Mouse (Mus musculus): ENCODE data around the gene Raf1.
A peak's percentile ranks its signal among the peaks of the same experiment; 100 is the strongest.

Gene Raf1

GRCm38 (mm10) chr6:115619818-115620217 lies 56.6 kb downstream of the Raf1 start:
- no peak for DNase-seq (ENCODE audit: extremely low read depth, low read depth)

GRCm38 (mm10) chr6:115615983-115616382 lies 60.5 kb downstream of the Raf1 start:
- DNase-seq (ENCODE audit: extremely low read depth, low read depth), result no peak

- DNase-seq (ENCODE audit: extremely low read depth, low read depth), result no peak
Measured at GRCm38 (mm10) chr6:115613793-115614192, 62.6 kb downstream of the Raf1 start.

- DNase-seq (ENCODE audit: extremely low read depth, low read depth), result no peak
Measured at GRCm38 (mm10) chr6:115610301-115610700, 66.1 kb downstream of the Raf1 start.

- no peak for DNase-seq (ENCODE audit: extremely low read depth, low read depth)
Measured at GRCm38 (mm10) chr6:115609121-115609520, 67.3 kb downstream of the Raf1 start.

GRCm38 (mm10) chr6:115607429-115607828 lies 69.0 kb downstream of the Raf1 start:
- no peak for DNase-seq (ENCODE audit: extremely low read depth, low read depth)

- no peak for DNase-seq (ENCODE audit: extremely low read depth, low read depth)
Measured at GRCm38 (mm10) chr6:115606461-115606860, 70.0 kb downstream of the Raf1 start.

- peak; percentile 71 for DNase-seq (ENCODE audit: extremely low read depth, low read depth)
Measured at GRCm38 (mm10) chr6:115601715-115602523, 74.5 kb downstream of the Raf1 start, which contains the start of gene Mkrn2. Mkrn2 (plus strand) TSS chr6:115601902.

- no peak for DNase-seq (ENCODE audit: extremely low read depth, low read depth)
Measured at GRCm38 (mm10) chr6:115601322-115601714, 75.1 kb downstream of the Raf1 start.

- DNase-seq (ENCODE audit: extremely low read depth, low read depth), result no peak
Measured at GRCm38 (mm10) chr6:115595667-115596066, 80.8 kb downstream of the Raf1 start.

GRCm38 (mm10) chr6:115594463-115594862 lies 82.0 kb downstream of the Raf1 start:
- DNase-seq (ENCODE audit: extremely low read depth, low read depth), result no peak

GRCm38 (mm10) chr6:115593252-115593651 lies 83.2 kb downstream of the Raf1 start:
- no peak for DNase-seq (ENCODE audit: extremely low read depth, low read depth)

- no peak for DNase-seq (ENCODE audit: extremely low read depth, low read depth)
Measured at GRCm38 (mm10) chr6:115592458-115592857, 84.0 kb downstream of the Raf1 start, which contains the start of gene Mkrn2os. Mkrn2os (minus strand) TSS chr6:115592576.

- DNase-seq (ENCODE audit: extremely low read depth, low read depth), result no peak
Measured at GRCm38 (mm10) chr6:115591692-115592359, 84.6 kb downstream of the Raf1 start.

GRCm38 (mm10) chr6:115586321-115586720 lies 90.1 kb downstream of the Raf1 start:
- DNase-seq (ENCODE audit: extremely low read depth, low read depth), result no peak

- no peak for DNase-seq (ENCODE audit: extremely low read depth, low read depth)
Measured at GRCm38 (mm10) chr6:115584176-115584575, 92.3 kb downstream of the Raf1 start.

GRCm38 (mm10) chr6:115583430-115584125 lies 92.9 kb downstream of the Raf1 start:
- no peak for DNase-seq (ENCODE audit: extremely low read depth, low read depth)

- no peak for DNase-seq (ENCODE audit: extremely low read depth, low read depth)
Measured at GRCm38 (mm10) chr6:115582328-115583115, 93.9 kb downstream of the Raf1 start.

GRCm38 (mm10) chr6:115580810-115581209 lies 95.6 kb downstream of the Raf1 start:
- no peak for DNase-seq (ENCODE audit: extremely low read depth, low read depth)

GRCm38 (mm10) chr6:115577941-115578340 lies 98.5 kb downstream of the Raf1 start:
- no peak for DNase-seq (ENCODE audit: extremely low read depth, low read depth)

GRCm38 (mm10) chr6:115577407-115577806 lies 99.0 kb downstream of the Raf1 start:
- no peak for DNase-seq (ENCODE audit: extremely low read depth, low read depth)
